Mouse (Mus musculus) stomach, postnatal 0 days (tissue): ENCODE measurements around the gene Abcc9.

ENCODE experiments used
- CTCF ChIP-seq: IDR thresholded peaks from 2 replicates; pipeline ENCODE4 v1.5.1; 2016; ENCODE audit warnings: antibody characterized with exemption, low read depth, mild to moderate bottlenecking, moderate library complexity
- EP300 ChIP-seq: optimal IDR thresholded peaks from 2 replicates; pipeline ENCODE3; 2016; ENCODE audit warnings: antibody characterized with exemption

GRCm38 (mm10) chr6:142706688-142707087 is 4.6 kb upstream of the Abcc9 start:
- TF ChIP-seq CTCF: peak; percentile 40; the same call in 1 of the 2 replicates
- TF ChIP-seq EP300: no peak
